Mouse (Mus musculus) adrenal gland, postnatal 14 days (tissue): ENCODE measurements around the gene Ttc9b. TPM values are rescaled to one million over a fixed set of nuclear protein-coding genes. Genes with fewer than 3 reads are reported as not detected.
"Not testable (repeated sequence)": the region's sequence is repeated elsewhere in the genome, so short reads cannot be mapped to it uniquely, and the experiment has no call there.

Experiments
- DNase-seq: peaks from one replicate; pipeline ENCODE4 v3.0.0; 2021; ENCODE audit warnings: mixed read lengths
- long read RNA-seq, 2 experiments: library from polyadenylated mRNA; stranded (forward); transcript quantifications; one replicate each; pipeline ENCODE4 v2.0.0; 2021
- total RNA-seq: library from RNA; stranded (reverse); gene quantifications from 2 replicates; pipeline ENCODE4 v1.2.3, GENCODE M21; 2021

Gene Ttc9b
- total RNA-seq = 0.26 and 0.83 TPM in 2 replicates
- long read RNA-seq, experiment 1, partial matches to known transcripts = 1 of 1 reads
- long read RNA-seq, experiment 1, other reads (novel, unspliced or antisense) = 0 of 1 reads
- long read RNA-seq, experiment 2 = 0 reads

DNA sequence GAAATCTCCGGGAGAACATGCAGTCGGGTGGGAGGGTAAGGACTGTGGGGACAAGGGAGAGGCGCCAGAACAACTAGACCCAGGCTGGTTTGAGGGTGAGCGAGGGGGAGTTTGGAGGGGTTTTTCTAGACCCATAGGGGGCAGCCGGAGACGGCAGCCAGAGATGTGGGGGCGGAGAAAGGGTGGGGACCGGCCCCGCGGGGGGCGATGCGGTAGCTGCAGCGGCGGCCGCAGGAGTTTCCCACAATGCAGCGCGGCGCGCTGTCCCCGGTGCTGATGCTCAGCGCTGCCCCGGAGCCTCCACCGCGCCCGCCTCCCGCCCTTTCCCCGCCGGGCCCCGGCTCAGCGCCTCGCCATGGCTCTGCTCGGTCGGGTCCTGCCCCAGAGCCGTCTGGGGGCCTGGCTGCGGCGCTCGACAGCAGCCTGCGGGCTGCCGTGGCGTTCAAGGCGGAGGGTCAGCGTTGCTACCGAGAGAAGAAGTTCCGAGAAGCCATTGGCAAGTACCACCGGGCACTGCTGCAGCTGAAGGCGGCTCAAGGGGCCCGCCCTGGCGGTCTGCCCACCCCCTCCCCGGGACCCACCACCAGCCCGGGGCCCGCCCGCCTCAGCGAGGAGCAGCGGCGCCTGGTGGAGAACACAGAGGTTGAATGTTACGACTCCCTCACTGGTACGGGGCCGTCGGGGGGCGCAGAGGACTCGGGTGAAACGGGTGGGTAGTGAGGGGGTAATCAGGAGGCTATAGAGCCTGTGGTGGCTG lies at the start of gene Ttc9b:
TSS of gene Ttc9b (plus strand) at position 235 of the 757 bp plus-strand sequence.
- peak; percentile 72 for DNase-seq

DNA sequence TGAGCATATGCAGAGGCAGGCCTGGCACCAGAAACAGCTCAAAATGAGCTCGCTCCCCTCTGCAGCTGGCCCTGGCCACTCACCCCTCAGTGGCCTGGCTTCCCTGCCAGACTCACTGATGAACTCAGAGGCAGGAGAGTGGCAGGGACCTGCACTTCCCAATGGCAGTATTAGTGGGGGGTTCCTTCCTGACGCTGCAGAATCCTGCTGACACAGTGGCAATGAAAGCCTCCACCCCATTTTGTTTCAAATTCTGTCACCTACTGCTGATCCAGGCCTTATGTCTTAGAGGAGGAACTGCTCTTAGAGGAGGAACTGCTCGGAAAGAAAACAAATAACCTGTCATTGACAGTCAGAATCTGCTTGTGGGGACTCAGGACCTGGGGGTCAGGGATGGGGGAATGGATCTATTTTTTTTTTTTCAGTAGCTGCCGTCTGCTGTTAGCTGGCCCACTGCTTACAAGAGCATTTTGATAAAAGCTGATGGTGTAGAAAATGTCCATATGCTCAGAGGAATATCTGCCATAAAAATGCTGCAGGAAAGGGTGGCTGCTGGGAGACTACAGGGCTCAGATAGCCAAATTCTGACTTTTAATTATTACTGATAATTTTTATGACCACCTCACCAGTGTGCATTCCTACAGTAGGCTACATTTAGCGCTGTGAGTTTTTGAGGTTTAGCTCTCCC lies 48.9 kb upstream of the Ttc9b start:
- DNase-seq = no peak

DNA sequence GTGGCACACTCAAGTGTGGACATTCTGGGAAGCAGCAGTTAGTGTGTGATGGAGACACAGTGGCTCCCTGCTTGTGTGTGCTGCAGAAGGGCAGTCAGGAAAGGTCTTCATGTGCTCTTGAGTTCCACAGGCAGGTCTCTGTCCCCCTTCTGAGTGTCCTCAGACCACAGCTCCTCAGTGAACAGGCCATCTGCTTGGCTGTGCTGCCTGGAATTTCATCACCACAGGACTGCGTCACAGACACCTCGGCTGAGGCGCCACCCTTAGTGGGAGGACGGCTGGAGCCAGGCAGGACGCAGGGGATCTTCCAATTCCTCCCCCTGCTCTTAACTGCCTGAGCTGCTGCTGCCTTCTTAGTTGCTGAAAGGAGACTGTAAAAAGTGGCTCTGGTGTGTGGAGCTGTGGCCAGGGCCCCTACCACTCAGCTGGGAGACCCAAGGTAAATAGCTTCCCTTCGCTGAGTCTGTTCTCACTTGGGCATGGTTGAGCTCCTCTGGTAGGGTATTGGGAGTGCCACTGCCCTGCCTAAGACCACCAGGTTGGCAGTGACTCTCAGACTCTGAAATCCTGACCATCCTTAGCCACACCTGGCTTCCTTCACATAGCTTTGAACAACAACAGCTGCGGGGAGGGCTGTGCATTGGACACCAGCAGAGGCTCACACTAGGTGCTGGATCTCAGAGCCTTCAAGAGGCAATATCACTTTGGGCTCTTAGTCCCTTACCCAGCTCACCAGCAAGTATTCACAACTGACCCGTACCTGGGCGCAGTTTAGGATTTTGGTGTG lies 48.0 kb upstream of the Ttc9b start:
- peak; percentile 85 for DNase-seq

DNA sequence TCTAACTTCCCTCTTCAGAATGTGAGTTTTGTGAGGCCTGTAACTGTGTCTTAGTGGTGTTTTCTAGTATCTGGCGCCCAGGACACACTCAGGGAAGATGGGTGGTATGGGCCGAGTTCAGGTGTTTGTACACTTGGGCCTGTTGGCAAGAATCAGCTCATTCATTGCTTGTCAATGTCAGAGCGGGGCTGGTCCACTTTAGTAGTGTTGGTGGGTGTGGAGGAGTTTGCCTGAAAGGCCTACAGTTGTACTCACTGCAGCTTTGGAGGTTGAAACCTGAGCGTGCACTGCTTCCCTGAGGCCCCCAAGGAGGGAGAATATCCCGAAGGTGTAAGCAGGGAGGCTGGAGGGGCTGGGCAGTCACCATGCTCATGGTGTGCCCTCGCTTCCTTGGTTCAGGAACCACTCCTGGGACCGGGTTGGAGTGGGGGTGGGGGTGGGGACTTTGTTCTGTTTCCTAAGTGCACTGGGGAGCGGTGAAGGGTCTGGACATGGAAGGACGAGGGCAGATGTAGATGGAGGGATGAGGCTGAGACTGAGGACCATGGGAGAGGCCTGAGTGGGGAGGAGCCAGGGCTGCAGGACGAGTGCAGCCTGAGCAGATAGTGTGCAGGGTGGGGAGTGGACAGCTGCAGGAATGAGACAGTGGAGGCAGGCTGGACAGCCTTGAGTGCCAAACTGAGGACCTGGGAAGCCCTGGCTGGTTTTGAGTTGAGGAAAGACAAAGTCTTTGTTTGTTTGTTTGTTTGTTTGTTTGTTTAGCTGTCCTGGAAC lies 47.0 kb upstream of the Ttc9b start:
- no peak for DNase-seq

DNA sequence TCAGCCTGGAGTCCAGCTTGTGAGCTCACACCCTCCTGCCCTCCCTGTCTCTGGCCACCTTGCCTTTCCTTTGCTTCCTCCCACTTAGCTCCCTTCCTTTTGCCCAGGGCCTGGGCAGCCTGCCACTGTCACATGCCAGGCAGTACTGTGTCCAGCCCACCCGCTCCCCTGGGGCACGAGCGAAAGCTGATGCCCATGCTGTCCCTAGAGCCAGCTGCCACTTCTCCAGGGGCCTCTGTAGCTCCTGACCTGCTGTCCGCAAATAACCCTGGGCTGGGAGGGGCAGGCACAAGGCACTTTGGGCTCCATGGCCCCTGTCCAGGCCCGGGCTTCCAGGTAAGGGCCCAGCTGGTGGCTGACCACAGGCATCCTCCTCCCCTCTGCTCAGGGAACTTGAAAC lies 46.1 kb upstream of the Ttc9b start:
- DNase-seq = peak; percentile 89

DNA sequence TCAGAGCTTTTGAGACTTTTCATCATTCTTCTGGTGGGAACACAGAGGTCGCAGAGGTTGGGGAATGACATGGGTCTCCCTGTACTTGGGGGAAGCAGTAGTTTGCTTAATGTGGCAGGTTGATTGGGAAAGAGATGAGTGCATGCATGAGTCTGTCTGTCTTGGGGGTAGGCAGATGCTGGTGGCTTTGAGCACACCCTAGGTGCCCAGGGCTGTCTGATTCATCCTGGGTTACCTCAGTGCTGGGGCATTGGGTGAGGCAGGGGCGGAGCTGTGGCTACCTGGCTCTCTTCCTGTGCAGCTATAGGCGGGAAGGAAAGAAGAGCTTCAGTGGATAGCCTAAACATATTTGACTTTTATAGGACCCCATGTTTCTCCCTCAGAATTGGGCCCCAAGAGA lies 45.6 kb upstream of the Ttc9b start:
- peak; percentile 53 for DNase-seq

DNA sequence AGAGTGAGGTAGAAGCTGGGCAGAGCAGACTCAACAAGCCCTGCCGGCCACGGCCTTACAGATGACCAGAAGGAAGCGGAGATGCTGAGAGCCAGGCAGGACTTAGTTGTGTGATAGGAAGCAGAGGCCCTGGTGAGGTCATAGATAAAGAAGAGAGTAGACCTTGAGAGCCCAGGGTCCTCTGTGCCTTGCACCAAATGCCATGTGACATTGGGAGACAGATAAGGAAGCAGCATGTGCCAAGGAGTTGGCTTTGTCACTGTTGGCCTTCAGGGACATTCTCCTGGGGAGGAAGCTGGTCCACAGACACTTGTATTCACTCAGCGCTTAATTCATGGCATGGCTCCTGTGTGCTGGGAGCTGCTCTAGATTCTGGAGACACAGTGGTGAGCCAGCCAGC lies 44.4 kb upstream of the Ttc9b start:
- DNase-seq = peak; percentile 76

DNA sequence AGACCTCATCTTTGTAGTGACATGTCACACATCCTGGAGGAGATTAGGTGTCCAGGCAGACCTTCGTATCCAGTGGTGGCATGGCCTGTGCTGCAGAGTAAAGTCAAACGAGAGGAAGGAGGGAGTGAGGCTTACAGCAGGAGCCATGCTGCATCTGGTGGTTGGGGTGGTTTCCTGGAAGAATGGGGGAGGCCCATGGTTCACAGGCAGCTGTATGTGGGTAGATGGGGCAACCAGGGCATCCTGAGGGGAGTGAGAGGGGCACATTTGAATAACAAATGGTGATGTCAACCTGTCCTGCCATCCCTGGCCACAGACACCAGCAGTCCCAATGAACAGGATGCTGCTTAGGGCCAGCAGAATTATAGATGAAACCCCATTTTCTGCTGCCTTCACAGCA lies 44.0 kb upstream of the Ttc9b start:
- no peak for DNase-seq

DNA sequence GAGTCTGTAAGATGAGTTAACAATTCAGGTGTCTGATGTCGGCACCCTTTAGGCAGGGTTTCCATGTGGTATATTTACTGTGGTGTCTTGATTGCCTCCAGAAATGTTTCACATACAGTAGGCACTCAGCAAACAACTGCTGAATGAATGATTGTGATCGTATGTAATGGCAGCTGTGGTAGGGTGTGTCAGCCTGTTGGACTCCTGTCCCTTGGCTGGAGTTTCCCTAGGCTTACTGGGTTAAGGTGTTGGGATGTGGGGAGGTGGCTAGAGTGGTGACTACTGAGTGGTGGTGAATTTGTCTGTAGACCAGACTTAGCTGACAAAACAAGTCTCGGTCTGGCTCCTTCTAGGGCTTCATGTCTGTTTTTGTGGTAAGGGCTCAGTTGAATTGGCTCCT lies 43.3 kb upstream of the Ttc9b start:
- no peak for DNase-seq

DNA sequence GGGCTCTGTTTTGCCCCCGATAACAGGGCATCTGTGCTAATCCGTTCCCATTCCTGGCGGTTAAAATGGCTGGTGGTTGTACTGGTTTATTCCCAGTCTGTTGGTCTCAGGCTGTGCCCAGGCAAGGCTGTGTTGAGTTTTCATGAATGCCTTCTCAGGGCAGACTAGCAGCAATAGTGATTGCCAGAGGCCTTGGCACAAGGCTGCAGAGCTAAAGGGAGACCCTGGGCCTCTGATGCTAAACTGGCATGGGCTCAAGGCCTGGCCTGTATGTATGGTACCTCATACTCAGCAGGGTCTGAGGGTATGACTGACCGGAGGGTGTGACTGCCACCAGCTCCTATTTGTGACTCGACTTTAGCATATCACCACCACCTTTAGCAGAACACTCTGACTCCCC lies 42.8 kb upstream of the Ttc9b start:
- DNase-seq = peak; percentile 40

DNA sequence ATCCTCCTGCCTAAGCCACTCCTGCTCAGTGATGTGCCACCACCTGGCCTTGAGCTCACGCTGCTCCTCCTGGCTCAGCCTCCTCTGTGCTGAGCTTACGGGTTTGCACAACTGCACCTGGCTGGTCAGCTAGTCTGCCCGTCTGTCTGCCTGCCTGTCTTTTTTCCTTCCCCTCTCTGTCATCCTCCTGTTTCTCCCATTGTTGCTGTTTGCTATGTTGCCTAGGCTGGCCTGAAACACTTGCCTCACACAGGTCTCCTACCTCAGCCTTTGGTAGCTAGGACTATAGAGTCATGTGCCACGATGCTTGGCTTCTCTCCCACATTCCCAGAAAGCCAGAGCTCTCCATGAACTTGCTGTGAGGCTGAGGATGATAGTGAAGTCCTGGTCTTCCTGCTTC lies 40.8 kb upstream of the Ttc9b start:
- no peak for DNase-seq

DNA sequence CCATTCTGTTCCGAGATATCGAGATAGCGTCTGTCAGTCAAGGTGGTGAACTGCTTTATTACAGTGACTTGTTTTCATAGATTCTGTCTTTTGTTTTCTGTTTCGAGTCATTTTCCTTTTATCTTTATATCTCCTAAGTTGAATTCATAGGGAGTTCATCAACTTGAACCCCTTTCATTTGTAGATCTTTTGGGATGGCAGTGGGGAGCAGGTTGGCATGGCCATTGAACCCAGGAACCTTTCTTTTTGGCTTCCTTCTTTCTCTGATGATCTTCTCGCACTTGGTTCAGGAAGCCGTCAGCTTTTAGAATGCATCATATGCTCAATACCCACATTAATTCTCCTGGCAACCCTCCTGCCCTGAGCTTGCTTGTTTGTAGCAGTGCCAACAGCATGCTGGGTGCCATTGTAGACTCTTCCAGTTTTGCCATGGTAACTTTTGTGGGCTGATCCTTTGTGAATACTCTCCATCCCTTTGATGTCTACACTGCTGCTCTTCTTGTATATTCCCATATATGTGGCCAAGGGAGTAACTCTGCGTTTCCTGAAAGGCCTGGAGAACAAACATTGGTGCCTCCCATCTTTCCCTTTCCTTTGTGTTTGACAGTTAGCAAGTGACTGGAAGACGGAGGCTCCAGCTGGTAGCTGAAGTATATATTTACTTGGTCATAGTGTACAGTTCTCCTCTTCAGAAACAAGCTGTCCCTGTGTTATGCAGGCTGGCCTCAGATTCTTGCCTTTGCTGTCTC lies 39.8 kb upstream of the Ttc9b start:
- no peak for DNase-seq

DNA sequence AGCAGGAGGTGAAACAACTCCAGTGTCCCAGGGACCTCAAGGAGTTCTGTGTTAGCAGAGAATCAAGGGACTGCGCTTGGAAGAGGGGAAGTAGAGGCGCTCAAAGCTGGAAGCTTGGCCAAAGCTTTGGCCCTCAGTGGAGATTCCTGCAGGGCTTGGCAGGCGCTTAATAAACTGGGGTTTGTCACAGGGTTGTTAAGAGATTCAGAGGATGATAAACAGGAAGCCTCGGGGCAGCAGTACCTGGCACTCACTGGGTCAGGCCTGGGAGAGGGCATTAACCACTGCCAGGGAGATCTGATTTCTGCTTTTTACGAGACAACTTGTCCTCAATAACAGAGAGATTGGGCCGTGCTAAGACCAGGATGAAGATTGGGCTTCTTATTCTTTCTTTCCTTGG lies 32.7 kb upstream of the Ttc9b start:
- DNase-seq = peak; percentile 26

DNA sequence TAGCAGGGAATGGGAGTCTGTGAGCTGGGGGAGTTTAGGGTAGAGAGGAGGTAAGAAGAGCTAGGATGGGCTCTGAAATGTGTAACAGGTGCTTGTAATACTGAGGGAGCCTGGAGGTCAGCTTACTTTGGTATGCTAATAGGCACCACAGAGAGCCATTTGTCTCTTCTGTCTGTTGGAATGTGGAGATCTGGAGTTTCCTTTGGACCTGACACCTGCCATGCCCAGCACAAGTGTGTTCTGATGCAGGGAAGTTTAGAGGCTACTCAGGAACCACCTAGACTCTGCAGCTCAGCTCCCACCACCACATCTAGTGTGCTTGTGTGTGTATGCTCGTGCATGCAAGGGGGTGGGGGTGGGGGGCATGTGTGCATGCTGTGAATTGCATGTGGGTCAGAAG lies 31.5 kb upstream of the Ttc9b start:
- no peak for DNase-seq

DNA sequence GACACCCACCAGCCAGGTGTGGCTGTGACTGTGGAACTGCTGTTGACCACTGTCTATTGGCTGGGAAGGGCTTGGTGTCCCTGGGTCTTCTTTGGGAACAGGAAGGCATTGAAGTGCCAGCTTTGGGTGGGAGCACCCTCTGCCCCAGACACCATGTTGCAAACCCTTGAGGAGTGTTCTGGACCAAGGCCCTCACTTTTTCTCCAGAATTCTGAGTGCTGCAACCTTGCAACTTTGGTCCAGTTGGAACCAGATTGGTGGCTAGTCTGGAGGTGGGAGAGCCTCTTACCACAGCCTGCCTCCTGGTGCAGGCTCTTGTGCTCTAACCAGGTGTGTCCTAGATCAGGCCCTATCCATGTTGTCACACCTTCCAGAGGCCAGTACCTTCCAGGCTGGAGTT lies 28.7 kb upstream of the Ttc9b start:
- DNase-seq = peak; percentile 51

DNA sequence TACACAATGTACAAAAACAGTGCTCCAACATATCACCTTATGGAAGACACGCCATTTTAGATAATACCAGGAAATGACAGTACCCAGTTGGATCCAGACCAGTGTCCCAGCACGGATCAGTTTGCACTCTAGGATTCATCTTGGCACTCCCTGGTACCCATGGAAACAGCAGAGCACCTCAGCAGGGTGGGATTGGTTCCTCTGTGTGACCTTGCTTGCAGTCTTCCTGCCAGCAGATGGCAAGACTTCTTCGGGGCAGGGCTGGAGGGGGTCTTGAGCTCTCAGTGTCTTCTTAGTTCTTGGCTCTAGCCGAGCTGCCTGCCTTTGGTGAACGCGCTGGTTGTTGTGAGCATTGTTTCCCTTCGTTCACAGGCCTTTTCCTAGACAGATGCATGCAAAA lies 26.0 kb upstream of the Ttc9b start:
- no peak for DNase-seq

DNA sequence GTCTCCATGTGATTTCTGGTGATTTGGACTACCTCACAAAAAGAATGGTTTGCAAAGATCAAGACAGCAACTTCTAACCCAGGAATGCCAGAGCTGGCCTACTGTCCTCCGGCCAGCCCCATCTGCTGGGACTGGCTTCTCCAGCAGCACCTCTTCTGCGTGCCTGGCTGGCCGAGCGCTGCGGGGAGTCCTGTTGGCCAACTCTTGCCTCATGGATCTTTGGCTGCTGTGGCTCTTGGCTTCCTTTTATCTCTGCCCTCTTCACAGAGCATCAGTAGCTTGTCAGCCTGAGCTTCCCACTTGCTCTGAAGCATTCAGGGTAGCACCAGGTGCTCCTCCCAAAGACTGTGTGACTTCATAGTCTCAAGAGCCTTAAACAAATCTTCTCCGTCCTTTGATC lies 25.5 kb upstream of the Ttc9b start:
- DNase-seq = peak; percentile 50

DNA sequence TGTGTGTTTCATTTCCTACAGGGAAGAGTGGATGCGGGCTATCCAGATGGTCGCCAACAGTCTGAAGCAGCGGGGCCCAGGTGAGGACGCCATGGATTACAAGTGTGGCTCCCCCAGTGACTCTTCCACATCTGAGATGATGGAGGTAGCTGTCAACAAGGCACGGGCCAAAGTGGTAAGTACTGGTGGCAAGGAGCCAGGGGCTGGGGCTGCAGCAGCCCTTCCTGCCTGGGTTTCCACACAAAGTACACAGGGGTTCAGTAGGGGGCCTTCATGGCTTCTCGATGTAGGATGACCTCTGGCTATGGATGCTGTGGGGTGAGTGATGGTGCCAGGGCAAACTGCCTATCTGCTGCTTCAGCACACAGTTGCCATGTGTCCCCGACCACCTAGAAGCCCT lies 24.9 kb upstream of the Ttc9b start:
- DNase-seq = not testable (repeated sequence)

DNA sequence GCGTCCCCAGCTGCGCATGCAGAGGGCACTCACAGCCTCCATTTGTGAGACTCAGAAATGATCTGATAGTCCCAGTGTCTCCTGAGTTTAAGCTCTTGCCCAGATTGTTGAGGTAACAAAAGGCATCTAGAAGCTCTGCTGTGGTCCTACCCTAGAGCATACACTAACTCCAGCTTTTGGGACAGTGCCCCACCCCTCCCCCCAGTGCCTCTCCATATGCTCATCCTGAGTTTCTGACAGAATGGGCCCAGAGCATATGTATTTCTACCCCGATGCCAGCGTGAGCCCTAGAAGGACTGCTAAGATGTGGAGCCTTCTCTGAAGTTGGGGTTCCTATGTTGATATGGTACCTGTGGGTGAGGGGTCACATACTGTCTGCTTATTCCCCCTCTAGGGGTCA lies 22.3 kb upstream of the Ttc9b start:
- DNase-seq = no peak

DNA sequence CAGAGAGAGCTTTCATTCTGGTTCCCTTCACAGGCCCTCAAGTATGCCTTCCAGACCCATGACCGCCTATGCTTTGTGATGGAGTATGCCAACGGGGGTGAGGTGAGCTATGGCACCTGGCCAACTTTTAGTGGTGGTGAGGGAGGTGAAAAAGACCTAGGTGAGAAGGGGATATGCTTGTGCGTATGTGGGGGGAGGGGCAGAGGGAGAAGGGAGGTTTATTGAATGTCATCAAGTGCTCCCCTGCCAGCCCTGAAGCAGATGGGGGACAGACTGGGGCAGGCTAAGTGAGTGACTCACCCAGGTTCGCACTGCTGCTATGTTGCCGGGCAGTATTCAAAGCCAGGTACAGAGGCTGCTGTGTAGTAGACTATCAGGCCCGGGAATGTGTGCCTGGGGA lies 20.5 kb upstream of the Ttc9b start:
- DNase-seq = no peak

DNA sequence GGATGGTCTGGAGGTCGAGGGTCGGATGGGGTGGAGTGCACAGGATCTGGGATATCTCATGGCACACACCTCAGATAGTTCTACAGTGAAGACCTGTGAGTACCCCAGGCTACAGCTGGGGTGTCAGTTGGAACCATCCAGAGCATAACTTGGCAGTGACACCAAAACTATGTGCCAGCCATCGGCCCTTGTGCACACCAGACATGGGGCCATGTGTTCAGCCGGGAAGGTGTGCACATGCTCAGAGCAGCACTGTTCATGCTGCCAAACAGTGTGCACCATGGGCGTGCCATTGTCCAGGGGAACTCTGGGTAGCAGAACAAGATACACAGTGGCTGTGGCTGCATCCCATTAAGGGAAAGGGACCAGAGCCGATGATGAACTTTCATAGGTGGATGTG lies 19.0 kb upstream of the Ttc9b start:
- no peak for DNase-seq
